Mouse (Mus musculus) cerebral cortex, adult 2 months (tissue): ENCODE results near the gene Armc9.

Experiments
- WGBS: fragments of 180-500 bp; shearing (Covaris S2); methylation state at CpG from one replicate; pipeline ENCODE4 v1.1.7; 2018; 5-methylcytosine and 5-hydroxymethylcytosine counted together

The Armc9 gene

DNA sequence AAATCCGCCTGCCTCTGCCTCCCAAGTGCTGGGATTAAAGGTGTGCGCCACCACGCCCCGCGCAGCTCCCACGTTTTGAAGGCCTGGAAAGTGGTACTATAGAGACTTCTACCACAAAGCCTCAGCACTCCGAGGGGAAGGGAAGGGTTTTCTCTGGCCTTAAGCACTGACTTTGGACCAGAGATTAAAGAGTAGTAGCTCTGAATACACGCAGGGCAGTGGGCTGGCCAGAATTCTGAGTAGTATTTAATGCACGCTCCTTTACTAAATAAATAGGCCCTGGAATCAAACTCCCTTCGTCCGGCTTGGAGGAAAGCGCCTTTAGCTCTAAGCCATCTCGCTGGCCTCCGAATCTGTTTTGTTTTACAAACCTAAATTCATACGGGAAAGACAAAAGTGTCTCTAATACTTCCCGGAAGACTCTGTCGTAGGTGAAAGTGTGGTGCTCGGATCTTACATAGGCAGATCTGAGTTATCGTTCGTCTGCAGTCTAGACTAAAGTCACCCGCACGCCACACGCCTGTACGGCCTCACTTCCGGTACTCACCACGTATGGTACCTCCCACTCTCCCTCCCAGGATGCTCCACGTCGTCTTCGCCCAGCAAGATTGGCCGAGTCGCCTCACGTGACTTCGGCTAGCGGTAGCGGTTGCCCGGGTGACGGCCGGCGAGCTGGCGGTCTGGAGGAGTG is at the start of gene Armc9:
Gene Armc9 (plus strand): TSS at position 648 of the 691 bp plus-strand sequence.
- 3% methylated on average over 40 of the region's 40 CpGs for WGBS

DNA sequence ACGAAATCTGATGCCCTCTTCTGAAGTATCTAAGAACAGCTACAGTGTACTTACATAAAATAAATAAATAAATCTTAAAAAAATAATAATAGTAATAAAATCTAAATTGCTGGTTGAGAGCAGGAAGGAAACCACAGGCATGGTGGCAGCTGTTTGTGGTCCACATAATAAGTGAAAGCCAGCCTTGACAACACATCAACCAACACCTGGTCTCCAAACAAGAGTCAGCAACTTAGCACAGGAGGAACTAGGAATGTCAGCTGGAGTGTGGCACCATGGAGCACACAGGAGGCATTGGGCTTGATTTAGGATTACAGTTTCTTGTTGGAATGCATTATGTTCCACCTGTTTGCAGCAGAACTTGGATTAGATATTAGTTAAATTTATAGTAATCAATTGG is 49.5 kb upstream of the Armc9 start:
- WGBS: 100% methylated on average over 1 of the region's 1 CpGs

DNA sequence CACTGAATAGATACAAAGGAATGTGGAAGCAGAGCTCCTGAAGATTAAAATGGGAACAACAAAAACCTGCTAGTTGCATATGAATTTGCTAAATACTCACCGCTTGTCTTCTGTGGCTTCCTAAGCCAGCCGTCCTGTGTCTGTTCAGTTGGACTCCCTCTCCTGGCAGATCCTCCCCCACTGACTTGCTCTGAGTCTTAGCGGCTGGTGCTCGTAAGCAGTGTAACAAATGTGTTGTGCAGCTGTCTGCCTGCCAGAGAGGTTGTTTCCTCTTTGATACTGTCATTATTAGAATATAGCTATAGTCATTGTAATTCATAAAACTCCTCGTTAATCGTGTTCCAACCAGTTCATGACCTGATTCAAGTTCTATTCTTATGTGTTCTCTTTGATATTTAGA is 42.8 kb upstream of the Armc9 start, which contains the start of gene Htr2b:
Gene Htr2b (minus strand): TSS at position 192 of the 400 bp plus-strand sequence.
- WGBS: 16% methylated on average over 6 of the region's 6 CpGs

DNA sequence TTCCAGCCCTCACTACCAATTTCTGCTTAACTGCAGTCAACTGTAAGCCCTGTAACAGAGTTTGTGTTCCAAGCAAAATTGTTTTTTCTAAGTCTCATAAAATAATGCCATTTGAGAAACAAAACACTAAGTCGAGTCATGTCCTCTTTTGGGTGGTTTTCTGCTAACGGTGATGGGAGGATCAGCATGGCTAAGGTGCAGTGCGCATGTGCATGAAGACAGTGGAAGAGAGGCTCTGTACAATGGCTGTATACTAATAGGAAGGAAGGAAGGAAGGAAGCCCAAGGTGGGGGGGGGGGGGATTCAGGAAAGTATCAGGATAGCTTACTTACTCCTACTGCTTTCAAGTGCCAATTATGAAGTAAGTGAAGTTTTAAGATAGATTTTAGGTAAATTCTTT is 40.4 kb upstream of the Armc9 start:
- 66% methylated on average over 3 of the region's 3 CpGs for WGBS

DNA sequence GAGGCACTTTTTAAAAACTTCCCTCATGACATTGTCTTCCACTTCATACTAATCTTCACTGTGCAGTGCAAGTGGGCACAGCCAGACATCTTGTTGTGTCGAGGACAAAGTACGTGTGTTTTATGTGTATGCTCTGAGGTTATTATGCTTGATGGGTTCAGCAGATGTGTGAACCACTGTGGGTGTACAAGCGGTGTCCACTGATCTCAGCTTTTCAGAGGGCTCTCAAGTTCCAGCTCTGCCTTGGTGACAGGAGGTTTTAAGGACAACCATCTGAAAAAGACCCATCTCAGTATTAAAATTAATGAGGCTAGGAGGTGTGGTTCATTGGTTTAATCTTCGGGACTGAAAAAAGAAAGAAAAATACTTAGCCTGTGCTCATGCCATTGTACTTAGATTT is 35.0 kb upstream of the Armc9 start:
- WGBS: 90% methylated on average over 4 of the region's 4 CpGs

DNA sequence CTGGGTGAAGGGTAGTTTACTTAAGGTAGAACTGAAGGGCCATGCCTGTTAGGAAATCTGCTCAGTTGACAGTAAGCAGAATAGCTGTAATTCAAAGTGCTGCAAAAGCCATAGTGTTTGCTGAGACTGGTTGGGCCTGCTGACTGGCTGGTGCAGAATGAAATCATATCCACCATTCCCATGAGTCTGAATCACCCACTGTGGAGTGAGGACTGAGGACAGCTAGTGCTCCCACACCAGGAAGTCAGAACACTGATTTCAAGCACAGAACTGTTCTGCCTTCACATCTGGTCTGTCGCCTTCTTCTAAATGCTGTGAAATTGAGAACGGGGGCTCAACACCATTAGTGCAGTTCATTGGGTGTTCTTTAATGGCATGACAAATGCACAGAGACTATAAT is 28.5 kb upstream of the Armc9 start:
- 69% methylated on average over 2 of the region's 2 CpGs for WGBS

DNA sequence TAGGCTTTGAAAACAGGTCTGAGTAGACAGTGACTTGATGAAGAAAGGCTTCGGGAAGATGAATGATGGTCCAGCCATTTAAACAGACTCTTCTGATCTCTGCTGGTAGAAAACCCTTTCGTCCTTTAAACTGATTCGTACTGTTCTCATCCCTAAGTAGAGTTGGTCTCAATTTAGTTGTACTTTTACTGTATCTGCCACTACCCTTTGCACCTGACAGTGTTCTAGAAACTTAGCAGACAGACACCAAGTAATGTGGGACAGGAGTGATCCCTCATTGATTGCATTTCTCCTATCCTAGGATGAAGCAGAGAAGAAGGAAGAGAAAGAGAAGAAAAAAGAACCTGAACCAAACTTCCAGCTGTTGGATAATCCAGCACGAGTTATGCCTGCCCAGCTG is 21.2 kb upstream of the Armc9 start, which contains the start of gene Gm21972:
Gene Gm21972 (plus strand): TSS at position 301 of the 400 bp plus-strand sequence.
- 96% methylated on average over 4 of the region's 4 CpGs for WGBS

DNA sequence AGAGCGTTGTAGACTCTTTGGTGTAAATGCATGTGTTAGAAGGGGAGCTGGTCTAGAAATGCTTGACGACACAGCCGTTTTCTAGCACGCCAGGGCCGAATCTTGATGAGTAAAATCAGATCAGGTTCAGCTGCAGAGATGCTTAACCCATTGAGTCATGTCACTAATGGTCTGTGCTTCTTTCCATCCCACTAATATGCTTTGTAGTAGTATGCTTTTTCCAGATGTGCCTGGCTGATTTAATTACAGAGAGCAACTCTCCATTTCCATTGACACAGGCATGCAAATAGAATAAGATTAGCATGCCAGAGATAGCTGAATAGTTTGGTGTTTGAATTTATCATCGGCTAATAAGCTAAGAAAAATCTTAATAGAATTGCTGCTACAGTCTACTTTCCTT is 19.3 kb upstream of the Armc9 start:
- WGBS: 81% methylated on average over 6 of the region's 6 CpGs

DNA sequence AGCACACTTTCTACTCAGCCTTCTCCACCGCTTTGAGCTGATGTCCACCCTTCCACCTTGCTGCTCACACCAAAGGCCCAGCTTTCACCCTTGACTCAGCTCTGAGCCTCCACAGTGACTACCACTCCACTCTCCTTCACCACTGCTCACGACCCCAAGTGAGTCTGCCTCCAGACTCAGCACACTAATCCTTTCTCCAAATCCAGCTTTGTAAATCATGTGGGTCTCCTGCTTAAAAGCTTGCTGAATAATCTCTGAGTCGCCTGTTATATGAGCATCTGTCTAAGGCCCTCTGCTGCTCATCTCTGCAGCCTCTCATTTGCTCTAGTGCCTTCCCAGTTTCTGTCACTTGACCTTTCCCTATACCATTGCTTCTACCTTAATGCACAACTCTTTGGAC is 13.5 kb upstream of the Armc9 start:
- 81% methylated on average over 3 of the region's 3 CpGs for WGBS

DNA sequence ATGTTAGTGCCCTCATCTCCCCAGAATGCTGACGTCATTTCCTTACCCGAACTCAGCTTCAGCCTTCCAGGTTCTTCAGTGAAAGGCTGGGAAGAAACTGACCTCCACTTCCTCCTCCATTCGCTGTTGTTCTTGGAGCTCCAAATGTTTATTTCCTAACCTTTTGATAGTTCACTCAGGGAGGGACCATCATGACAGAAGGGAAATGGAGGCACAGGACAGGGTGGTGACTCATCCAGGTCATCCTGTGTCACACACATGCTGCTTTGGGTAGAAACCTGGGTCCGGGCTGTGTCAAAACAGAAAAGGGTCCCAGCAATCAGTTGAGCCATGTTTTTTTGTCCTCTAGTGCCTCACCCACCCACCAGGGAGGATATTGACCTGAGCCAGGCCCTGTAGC is 11.4 kb upstream of the Armc9 start:
- WGBS: 74% methylated on average over 4 of the region's 4 CpGs

DNA sequence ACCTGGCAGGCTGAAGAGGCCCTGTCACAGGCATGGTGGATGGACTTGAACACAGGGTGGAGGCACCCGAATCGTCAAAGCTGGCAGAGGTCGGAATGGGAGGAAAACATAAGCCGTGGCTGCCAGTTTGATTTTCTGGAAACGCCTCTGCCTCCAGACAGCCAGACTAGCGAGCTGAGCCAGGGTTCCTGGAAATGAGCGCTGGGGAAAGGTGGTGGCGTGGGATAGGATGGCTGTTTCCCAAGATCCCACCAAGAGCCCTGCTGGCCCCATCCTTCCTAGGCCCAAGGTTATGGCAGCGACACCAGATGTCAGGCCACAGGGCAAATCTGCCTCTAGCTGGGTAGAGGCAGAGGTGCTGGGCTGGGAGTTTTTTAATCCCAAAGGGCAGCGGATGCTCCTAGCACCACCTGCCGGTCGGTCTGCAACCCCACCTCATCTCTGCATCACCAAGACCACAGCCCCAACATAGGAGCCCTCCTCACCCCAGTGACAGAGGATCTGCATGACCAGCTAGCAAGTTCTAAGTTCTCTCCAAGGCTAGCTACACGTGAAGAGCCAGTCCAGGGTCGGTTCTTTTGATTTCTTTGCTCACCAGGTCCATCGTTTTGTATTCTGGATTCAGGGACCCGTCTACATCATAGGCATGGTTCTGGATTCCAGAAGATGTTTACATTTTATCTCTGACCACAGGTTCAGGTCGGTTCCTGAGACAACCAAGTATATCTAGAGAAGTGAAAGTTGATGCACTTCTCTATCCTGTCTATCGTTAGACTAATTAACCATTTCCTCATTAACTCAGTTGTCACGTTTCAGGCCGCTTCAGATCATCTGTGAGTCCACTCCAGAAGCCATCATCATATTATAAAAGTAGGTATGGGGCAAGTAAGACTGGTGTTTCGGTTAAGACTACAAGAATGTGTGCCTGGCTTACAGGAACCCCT is 10.3 kb upstream of the Armc9 start:
- WGBS: 65% methylated on average over 21 of the region's 21 CpGs

DNA sequence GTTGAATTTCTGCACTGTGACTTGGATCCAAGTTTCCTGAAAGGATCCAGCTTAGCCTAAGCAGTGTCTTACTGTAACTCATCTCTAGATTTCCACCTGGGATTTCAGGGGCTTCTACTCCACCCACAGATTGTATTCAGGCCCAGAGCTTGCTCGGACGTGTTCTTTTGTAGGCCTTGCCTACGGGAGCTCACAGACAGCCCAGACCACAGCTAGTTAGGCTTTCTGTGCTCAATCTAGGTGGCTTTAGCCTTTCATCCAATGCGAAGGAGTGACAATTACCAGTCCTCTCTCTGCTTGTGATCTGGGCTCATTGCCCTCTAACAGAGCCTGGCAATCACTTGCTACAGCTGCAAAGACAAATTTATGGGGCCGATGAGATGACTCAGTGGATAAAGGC is 8.3 kb upstream of the Armc9 start:
- 75% methylated on average over 5 of the region's 5 CpGs for WGBS

DNA sequence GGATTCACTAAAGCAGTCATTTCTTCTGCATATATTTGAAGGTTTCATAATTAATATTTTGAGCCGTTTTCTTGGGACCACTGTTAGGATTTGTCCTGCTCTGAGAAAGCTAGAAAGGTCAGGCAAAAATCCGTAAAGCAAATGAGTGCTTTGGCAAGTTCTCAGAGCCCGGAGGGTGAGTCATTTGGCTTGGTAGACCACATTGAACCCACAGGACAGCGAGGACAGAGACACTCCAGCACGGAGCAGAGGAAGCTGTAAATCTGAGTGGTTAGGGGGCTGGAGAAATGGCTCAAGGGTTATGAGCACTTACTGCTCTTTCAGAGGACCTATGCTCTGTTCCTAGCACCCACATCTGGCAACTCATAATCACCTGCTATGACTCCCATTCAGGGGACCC is 7.0 kb upstream of the Armc9 start:
- 66% methylated on average over 5 of the region's 5 CpGs for WGBS

DNA sequence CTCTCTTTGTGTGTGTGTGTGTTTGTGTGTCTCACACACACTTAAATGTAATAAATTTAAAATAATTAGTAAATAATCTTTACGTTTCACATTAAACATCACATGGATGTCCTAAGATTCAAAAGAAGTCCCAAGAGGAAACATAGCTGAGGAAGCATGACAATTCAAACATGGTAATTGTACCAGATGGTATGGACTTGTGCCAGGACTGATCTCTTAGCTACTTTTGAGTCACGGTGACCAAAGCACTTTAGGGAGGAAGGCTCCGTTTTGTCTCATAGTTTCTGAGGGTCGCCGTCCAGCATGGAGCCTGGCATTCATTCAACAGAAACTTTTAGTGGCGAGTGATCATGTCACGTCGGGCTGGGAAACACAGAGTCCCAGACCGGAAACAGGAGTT is 6.4 kb upstream of the Armc9 start:
- WGBS: 59% methylated on average over 9 of the region's 9 CpGs

DNA sequence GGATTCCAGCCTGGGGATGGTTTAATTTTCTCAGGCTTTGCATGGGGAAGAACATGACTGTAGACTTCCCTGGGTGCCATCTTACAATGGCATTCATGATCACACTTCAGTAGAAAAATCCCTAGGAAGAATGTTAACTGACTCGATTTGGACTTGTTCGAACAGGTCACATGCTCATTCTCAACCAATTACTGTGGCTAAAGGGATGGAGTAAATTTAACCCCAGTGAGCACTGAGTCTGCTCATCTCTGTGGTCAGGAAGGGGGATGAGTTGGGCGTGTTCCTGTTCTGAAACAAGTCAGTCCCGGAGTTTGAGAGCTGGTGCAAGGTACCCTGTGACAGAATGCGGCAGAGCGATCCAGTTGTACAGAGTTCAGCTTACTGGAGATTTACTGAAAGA is 3.7 kb upstream of the Armc9 start:
- WGBS: 77% methylated on average over 6 of the region's 6 CpGs

DNA sequence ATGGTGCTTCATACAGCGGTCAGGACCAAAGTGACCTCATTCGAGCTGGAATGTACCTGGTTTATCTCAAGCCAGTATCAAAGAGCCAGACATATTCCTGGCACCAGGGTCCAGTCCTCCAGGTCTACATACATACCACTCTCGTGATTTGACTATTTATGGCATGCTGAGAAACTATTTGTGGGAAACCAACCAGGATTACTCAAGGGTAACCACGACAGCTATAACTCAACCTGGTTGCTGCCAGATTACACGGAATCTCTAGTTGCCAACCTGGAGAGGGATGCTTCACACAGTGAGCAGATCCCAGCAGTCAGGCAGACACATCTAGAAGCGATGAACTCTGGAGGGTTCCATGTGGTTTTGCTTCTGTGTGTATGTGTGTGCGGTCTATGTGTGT is 3.2 kb upstream of the Armc9 start:
- whole genome bisulfite sequencing: 83% methylated on average over 7 of the region's 7 CpGs

DNA sequence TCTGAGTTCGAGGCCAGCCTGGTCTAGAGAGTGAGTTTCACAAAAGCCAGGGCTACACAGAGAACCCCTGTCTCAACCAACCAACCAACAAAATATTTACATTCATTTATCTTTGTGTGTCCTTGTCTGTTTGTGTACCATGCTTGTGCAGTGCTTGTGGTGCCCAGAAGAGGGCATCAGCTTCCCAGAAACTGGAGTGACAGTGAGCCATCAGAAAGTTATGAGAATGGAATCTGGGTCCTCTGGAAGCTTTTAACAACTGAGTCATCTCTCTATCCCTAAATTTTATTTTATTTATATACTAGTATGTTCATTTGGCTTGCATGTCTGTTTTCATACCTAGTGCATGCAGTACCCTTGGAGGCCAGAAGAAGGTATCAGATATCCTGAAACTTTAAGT is 2.0 kb upstream of the Armc9 start:
- 88% methylated on average over 1 of the region's 1 CpGs for WGBS

DNA sequence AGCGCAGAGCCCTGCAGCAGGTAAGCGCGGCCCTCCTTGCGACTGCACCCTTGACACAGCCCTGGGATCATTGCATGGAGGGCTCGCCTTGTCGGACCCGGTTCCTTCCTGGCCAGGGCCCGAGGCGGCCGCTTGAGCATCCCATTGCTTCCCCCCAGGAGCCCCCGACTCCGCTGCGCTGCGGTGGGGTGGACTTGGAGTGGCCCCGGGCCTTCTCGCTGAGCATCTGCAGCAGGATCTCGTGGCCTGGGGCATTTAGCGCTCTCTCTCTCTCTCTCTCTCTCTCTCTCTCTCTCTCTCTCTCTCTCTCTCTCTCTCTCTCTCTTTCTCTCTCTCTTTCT is 214 bp downstream of the Armc9 start:
- WGBS: under 1% methylated on average over 18 of the region's 18 CpGs

DNA sequence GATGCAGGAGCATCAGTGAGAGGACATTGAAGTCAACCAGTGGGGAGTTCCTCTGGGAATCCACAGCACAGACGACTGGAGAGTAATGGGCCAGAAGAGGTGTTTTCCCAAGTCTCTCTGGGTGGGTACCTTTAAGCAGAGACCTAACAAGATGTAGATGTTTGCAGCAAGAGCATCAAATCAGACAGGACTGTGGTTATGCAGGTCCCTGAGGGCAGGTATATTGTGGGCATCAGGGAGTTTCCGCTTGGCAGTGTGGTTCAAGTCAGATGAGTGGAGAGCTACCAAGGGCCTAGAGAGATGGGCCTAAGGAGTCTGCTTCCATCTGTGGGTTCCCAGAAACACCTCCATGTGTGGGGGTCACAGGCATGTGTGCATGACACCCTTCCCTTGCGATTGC is 1.5 kb downstream of the Armc9 start:
- WGBS: 88% methylated on average over 3 of the region's 3 CpGs

DNA sequence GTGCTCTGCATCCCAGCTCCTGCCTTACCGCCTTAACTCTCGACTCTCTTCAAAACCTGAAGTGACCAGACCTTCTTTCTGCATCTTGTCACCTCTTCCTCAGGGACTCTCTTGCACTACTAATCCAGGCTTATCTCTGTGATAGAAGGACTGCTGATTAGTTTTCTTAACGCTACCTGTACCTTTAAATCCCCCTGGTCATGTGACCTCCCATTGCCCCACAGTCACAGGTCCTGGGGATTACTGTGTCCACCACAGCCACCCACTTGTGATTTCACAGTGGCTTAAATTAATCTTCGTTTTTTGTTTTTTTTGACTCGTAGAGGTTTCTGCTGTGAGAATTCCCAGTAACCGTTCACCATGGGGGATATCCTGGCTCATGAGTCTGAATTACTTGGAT is 2.0 kb downstream of the Armc9 start:
- 90% methylated on average over 6 of the region's 6 CpGs for WGBS

DNA sequence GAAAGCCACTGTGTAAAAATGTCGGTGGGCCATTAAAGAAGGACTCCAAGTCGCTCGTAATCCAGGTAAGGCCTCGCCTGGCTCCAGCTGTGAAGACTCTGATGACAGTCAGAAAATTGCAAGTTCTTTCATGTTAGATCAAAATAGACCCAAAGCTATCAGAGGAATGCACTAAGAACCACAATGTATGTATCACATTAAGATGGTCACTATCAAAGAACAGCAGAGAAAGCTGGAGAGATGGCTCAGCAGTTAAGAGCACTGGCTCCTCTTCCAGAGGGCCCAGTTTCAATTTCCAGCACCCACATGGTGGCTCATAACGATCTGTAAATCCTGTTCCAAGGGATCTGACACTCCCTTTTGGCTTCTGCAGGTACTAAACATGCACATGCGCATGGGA is 5.5 kb downstream of the Armc9 start:
- WGBS: 92% methylated on average over 6 of the region's 6 CpGs

DNA sequence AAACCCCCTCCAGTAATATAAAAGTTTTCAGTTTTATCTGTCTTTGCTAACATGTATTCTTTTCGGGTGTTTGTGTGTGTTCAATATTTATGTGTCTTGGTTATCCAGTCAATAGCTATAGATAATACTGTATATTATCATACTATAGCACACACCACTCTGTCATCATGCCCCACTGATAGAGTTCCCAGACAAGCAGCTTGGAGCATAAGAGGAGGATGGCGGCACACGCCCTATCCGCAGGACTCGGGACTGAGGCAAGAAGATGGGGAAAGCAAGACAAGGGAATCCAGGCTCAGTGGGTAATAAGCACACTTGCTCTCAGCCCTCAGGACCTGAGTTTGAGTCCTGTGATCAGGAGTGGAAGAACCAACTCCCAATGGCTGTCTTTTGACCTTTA is 5.9 kb downstream of the Armc9 start:
- WGBS: 95% methylated on average over 5 of the region's 5 CpGs

DNA sequence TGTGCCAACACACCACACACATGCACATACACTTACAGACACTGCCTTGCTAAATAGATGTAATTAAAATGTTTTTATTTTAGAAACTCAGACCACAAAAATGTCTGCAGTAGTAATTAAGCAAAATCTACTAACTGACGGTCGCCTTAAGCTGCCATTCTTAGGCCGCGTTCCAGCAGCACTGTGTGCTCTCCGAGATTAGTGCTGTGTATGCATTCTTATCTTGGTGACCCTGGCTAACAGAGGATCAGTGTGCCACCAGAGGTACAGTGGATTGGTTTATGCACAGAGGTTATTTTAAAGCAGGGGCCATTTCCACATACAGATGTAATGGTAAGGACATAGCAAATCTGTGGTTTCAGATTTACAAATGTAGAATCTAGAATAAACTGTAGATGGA is 6.5 kb downstream of the Armc9 start:
- WGBS: 84% methylated on average over 5 of the region's 5 CpGs
